Mouse (Mus musculus) kidney, embryonic 16.5 days (tissue): ENCODE results near the gene Il2ra. TPM values are rescaled to one million over a fixed set of nuclear protein-coding genes. Genes with fewer than 3 reads are reported as not detected.
A peak's percentile ranks its signal among the peaks of the same experiment; 100 is the strongest.

Experiments used
- ATAC-seq: fragments of 200-750 bp; cut with Nextera tagmentation; 2 replicates; pipeline ENCODE4 v1.8.0; 2017; ENCODE audit warnings: moderate TSS enrichment; ENCODE audit not compliant: low FRiP score, low TSS enrichment
- H3K27ac ChIP-seq: fragments of 300-500 bp; sonication (generic); 2 replicates; pipeline ENCODE4 v1.5.1; 2014; ENCODE audit warnings: low read length
- H3K27me3 ChIP-seq: fragments of 300-500 bp; sonication (generic); 2 replicates; pipeline ENCODE4 v1.6.1; 2014; ENCODE audit warnings: low read length, control low read depth, mixed read lengths; ENCODE audit not compliant: insufficient read depth
- H3K36me3 ChIP-seq: fragments of 300-500 bp; sonication (generic); 2 replicates; pipeline ENCODE4 v1.6.1; 2014; ENCODE audit warnings: low read length, control low read depth, mixed read lengths; ENCODE audit not compliant: insufficient read depth
- H3K4me1 ChIP-seq: fragments of 300-500 bp; sonication (generic); 2 replicates; pipeline ENCODE4 v1.6.1; 2014; ENCODE audit warnings: low read length, control low read depth, mixed read lengths; ENCODE audit not compliant: insufficient read depth
- H3K4me2 ChIP-seq: fragments of 300-500 bp; sonication (generic); replicated peaks from 2 replicates; pipeline ENCODE4 v1.6.1; 2014; ENCODE audit warnings: low read depth, low read length
- H3K4me3 ChIP-seq: fragments of 300-500 bp; sonication (generic); 2 replicates; pipeline ENCODE4 v1.5.1; 2014; ENCODE audit warnings: mild to moderate bottlenecking, low read length
- H3K9ac ChIP-seq: fragments of 300-500 bp; sonication (generic); replicated peaks from 2 replicates; pipeline ENCODE4 v1.6.1; 2014; ENCODE audit warnings: low read length
- H3K9me3 ChIP-seq: fragments of 300-500 bp; sonication (generic); 2 replicates; pipeline ENCODE4 v1.6.1; 2016; ENCODE audit warnings: low read length, control low read depth
- WGBS: fragments of 180-500 bp; shearing (Covaris S2); extraction: QIAGEN DNeasy Blood & Tissue Kit; methylation state at CpG from one replicate; pipeline ENCODE4 v1.1.7; 2014; 5-methylcytosine and 5-hydroxymethylcytosine counted together
- polyA plus RNA-seq: library from polyadenylated mRNA; unstranded; fragments of >200 nt; fragmentation: Nextera tagmentation; extraction: Ambion mirVana; gene quantifications from 2 replicates; pipeline ENCODE4 v1.2.1, GENCODE M21; 2015

The Il2ra gene
- polyA plus RNA-seq, 1 experiment from 2014 or later: not detected

GRCm38 (mm10) chr2:11663961-11664360, 21.4 kb downstream of the Il2ra start:
- peak; percentile 85 for ATAC-seq
- Histone ChIP-seq H3K9ac (no peak overlapping the region), H3K36me3 (no peaks in the 10 kb centered on the region), H3K9me3 (no peaks in the 10 kb centered on the region; the same call in 1 of the 2 replicates), H3K4me3 (peak overlapping the region; percentile 8; the same call in 1 of the 2 replicates), H3K27ac (no peak overlapping the region), H3K4me1 (no peaks in the 10 kb centered on the region), H3K4me2 (peak overlapping the region; percentile 44), H3K27me3 (no peaks in the 10 kb centered on the region)
- WGBS: 5% methylated on average over 10 of the region's 10 CpGs

GRCm38 (mm10) chr2:11664367-11664766, 21.8 kb downstream of the Il2ra start:
- peak; percentile 46 for ATAC-seq
- WGBS: 44% methylated on average over 6 of the region's 6 CpGs
- H3K4me3 ChIP-seq: peak overlapping the region; percentile 8; the same call in 1 of the 2 replicates

GRCm38 (mm10) chr2:11664806-11665205, 22.2 kb downstream of the Il2ra start:
- Histone ChIP-seq H3K27me3 (no peaks in the 10 kb centered on the region), H3K4me2 (no peak overlapping the region), H3K4me3 (no peak overlapping the region), H3K27ac (no peak overlapping the region), H3K9me3 (no peaks in the 10 kb centered on the region; the same call in 1 of the 2 replicates), H3K9ac (no peak overlapping the region), H3K4me1 (no peaks in the 10 kb centered on the region), H3K36me3 (no peaks in the 10 kb centered on the region)
- no peak for ATAC-seq
- 78% methylated on average over 4 of the region's 4 CpGs for WGBS

More at GRCm38 (mm10) chr2:11664367-11664766, 21.8 kb downstream of the Il2ra start:
- Histone ChIP-seq H3K9me3 (no peaks in the 10 kb centered on the region; the same call in 1 of the 2 replicates), H3K27ac (no peak overlapping the region), H3K4me2 (peak overlapping the region; percentile 44), H3K4me1 (no peaks in the 10 kb centered on the region), H3K36me3 (no peaks in the 10 kb centered on the region), H3K9ac (no peak overlapping the region), H3K27me3 (no peaks in the 10 kb centered on the region)

- no peaks in the 10 kb centered on the region for H3K27me3 ChIP-seq
- no peaks in the 10 kb centered on the region for H3K4me1 ChIP-seq
- WGBS: 81% methylated on average over 3 of the region's 3 CpGs
- no peaks in the 10 kb centered on the region; the same call in 1 of the 2 replicates for H3K9me3 ChIP-seq
- ATAC-seq: no peak
- no peak overlapping the region for H3K9ac ChIP-seq
- H3K4me2 ChIP-seq: no peak overlapping the region
- no peaks in the 10 kb centered on the region for H3K36me3 ChIP-seq
- H3K4me3 ChIP-seq: no peak overlapping the region
- H3K27ac ChIP-seq: no peak overlapping the region
These were observed 22.7 kb downstream of the Il2ra start for GRCm38 (mm10) chr2:11665326-11665725.

- no peaks in the 10 kb centered on the region for H3K27me3 ChIP-seq
These were observed 29.5 kb downstream of the Il2ra start for GRCm38 (mm10) chr2:11672144-11672543.

GRCm38 (mm10) chr2:11679626-11680025, 37.0 kb downstream of the Il2ra start:
- no peaks in the 10 kb centered on the region for H3K27me3 ChIP-seq
- 73% methylated on average over 7 of the region's 7 CpGs for whole genome bisulfite sequencing

More at GRCm38 (mm10) chr2:11672144-11672543, 29.5 kb downstream of the Il2ra start:
- no peak for ATAC-seq
- 22% methylated on average over 3 of the region's 3 CpGs for WGBS
- no peak overlapping the region for H3K27ac ChIP-seq
- no peaks in the 10 kb centered on the region for H3K9me3 ChIP-seq
- no peak overlapping the region for H3K4me2 ChIP-seq
- no peaks in the 10 kb centered on the region for H3K4me1 ChIP-seq
- H3K9ac ChIP-seq: no peak overlapping the region
- no peaks in the 10 kb centered on the region for H3K36me3 ChIP-seq
- H3K4me3 ChIP-seq: no peak overlapping the region

GRCm38 (mm10) chr2:11682712-11683111, 40.1 kb downstream of the Il2ra start:
- Histone ChIP-seq H3K4me1 (no peaks in the 10 kb centered on the region), H3K4me2 (no peak overlapping the region), H3K27ac (no peak overlapping the region), H3K27me3 (no peaks in the 10 kb centered on the region), H3K9me3 (no peaks in the 10 kb centered on the region), H3K4me3 (no peak overlapping the region), H3K9ac (no peak overlapping the region), H3K36me3 (no peaks in the 10 kb centered on the region)
- WGBS: 73% methylated on average over 4 of the region's 4 CpGs
- no peak for ATAC-seq

More at GRCm38 (mm10) chr2:11679626-11680025, 37.0 kb downstream of the Il2ra start:
- H3K4me3 ChIP-seq: no peak overlapping the region
- H3K4me1 ChIP-seq: no peaks in the 10 kb centered on the region
- no peak for ATAC-seq
- no peak overlapping the region for H3K9ac ChIP-seq
- no peaks in the 10 kb centered on the region for H3K9me3 ChIP-seq
- H3K36me3 ChIP-seq: no peaks in the 10 kb centered on the region
- H3K27ac ChIP-seq: no peak overlapping the region
- H3K4me2 ChIP-seq: no peak overlapping the region

GRCm38 (mm10) chr2:11686512-11686911, 43.9 kb downstream of the Il2ra start:
- WGBS: 76% methylated on average over 4 of the region's 4 CpGs
- ATAC-seq: no peak
- no peaks in the 10 kb centered on the region for H3K36me3 ChIP-seq

GRCm38 (mm10) chr2:11687436-11687835, 44.8 kb downstream of the Il2ra start:
- WGBS: 20% methylated on average over 3 of the region's 3 CpGs
- Histone ChIP-seq H3K4me3 (no peak overlapping the region), H3K9ac (no peak overlapping the region), H3K36me3 (no peaks in the 10 kb centered on the region), H3K27me3 (no peaks in the 10 kb centered on the region), H3K4me2 (no peak overlapping the region), H3K4me1 (no peaks in the 10 kb centered on the region), H3K9me3 (no peaks in the 10 kb centered on the region), H3K27ac (no peak overlapping the region)
- ATAC-seq: no peak

More at GRCm38 (mm10) chr2:11686512-11686911, 43.9 kb downstream of the Il2ra start:
- no peaks in the 10 kb centered on the region for H3K27me3 ChIP-seq
- H3K4me1 ChIP-seq: no peaks in the 10 kb centered on the region
- no peak overlapping the region for H3K4me3 ChIP-seq
- no peak overlapping the region for H3K9ac ChIP-seq
- H3K9me3 ChIP-seq: no peaks in the 10 kb centered on the region
- no peak overlapping the region for H3K27ac ChIP-seq
- no peak overlapping the region for H3K4me2 ChIP-seq

GRCm38 (mm10) chr2:11690201-11690890, 47.7 kb downstream of the Il2ra start:
- WGBS: 70% methylated on average over 8 of the region's 8 CpGs
- H3K27me3 ChIP-seq: no peaks in the 10 kb centered on the region
- no peak overlapping the region for H3K27ac ChIP-seq
- no peak overlapping the region for H3K4me2 ChIP-seq
- no peaks in the 10 kb centered on the region for H3K36me3 ChIP-seq
- no peaks in the 10 kb centered on the region for H3K4me1 ChIP-seq
- H3K9ac ChIP-seq: no peak overlapping the region
- no peak overlapping the region for H3K4me3 ChIP-seq
- no peak for ATAC-seq
- no peaks in the 10 kb centered on the region for H3K9me3 ChIP-seq
